Comparison of ENCODE assay signal across 16 mouse cellular contexts in genomic region chr8:125931822-125932221, GRCm38 (mm10). TPM values are rescaled to one million over a fixed set of nuclear protein-coding genes. Genes with fewer than 3 reads are reported as not detected.
"Had no signal": no experiment of that assay in that cellular context is flagged by ENCODE, and none has a peak within 500 bp of the region (broad histone marks: within the 10 kb centered on the region; RNA-seq: fewer than 3 reads in every experiment).

No protein-coding gene starts in this region.

- H3K27me3 ChIP-seq: intestine, embryonic 15.5 days; limb, embryonic 13.5 days; midbrain, embryonic 15.5 days; stomach, embryonic 15.5 days had no signal

- H3K9me3 ChIP-seq: intestine, embryonic 15.5 days; limb, embryonic 13.5 days; midbrain, embryonic 15.5 days; stomach, embryonic 15.5 days had no signal

- H3K4me3 ChIP-seq: intestine, embryonic 15.5 days; limb, embryonic 13.5 days; midbrain, embryonic 10.5 days; midbrain, embryonic 15.5 days; stomach, embryonic 15.5 days had no signal

- H3K4me2 ChIP-seq: intestine, embryonic 15.5 days; limb, embryonic 13.5 days; liver, embryonic 11.5 days; lung, embryonic 14.5 days; midbrain, embryonic 15.5 days; stomach, embryonic 15.5 days had no signal

- DNase-seq: kidney, adult 18-20 months; kidney, postnatal 10 days; left cerebral cortex, postnatal 4 days; lung, embryonic 14.5 days; lung, postnatal 10 days; lung, postnatal 4 days; right cerebral cortex, postnatal 4 days; thymus, postnatal 36 days had no signal

- H3K27ac ChIP-seq: intestine, embryonic 15.5 days; limb, embryonic 13.5 days; midbrain, embryonic 10.5 days; midbrain, embryonic 15.5 days; stomach, embryonic 15.5 days had no signal

- H3K9ac ChIP-seq: intestine, embryonic 15.5 days; limb, embryonic 13.5 days; lung, embryonic 14.5 days; midbrain, embryonic 15.5 days; stomach, embryonic 15.5 days had no signal

- ATAC-seq: intestine, embryonic 15.5 days; midbrain, embryonic 15.5 days had no signal

- H3K36me3 ChIP-seq: intestine, embryonic 15.5 days; limb, embryonic 13.5 days; midbrain, embryonic 10.5 days; midbrain, embryonic 15.5 days; stomach, embryonic 15.5 days had no signal

- H3K4me1 ChIP-seq: intestine, embryonic 15.5 days; limb, embryonic 13.5 days; midbrain, embryonic 10.5 days; midbrain, embryonic 15.5 days; stomach, embryonic 15.5 days had no signal

RNA-seq across cellular contexts. Expression of gene Map3k21, which starts 21.6 kb away (rescaled TPM):
- total RNA-seq: megakaryocyte, adult 5-6 weeks had no signal
- polyA plus RNA-seq: midbrain, embryonic 10.5 days; thymus, postnatal 0 days had no signal

RNA-seq across cellular contexts. Expression of gene Pcnx2, which starts 33.7 kb away (rescaled TPM):
- total RNA-seq: megakaryocyte, adult 5-6 weeks had no signal
- polyA plus RNA-seq: lung, embryonic 14.5 days had no signal
